Mouse (Mus musculus) testis, adult 2 months (tissue): ENCODE results near the gene Rhou.

Source experiments
- CTCF ChIP-seq: fragments of 200-500 bp; IDR thresholded peaks from 2 replicates; pipeline ENCODE4 v1.5.1; 2012; ENCODE audit warnings: low read depth, mild to moderate bottlenecking, inconsistent platforms, low read length, moderate library complexity; ENCODE audit not compliant: control insufficient read depth, insufficient read depth, insufficient replicate concordance
- POLR2A ChIP-seq: fragments of 200-500 bp; IDR thresholded peaks from 2 replicates; pipeline ENCODE4 v1.6.1; 2012; ENCODE audit warnings: low read depth, mild to moderate bottlenecking, inconsistent platforms, low read length, moderate library complexity; ENCODE audit not compliant: control insufficient read depth

- TF ChIP-seq CTCF (no peak), POLR2A (no peak)
These were observed 23.7 kb upstream of the Rhou start for GRCm38 (mm10) chr8:123630058-123630457.
